Mouse (Mus musculus): ENCODE data around the gene Iqck. TPM values are rescaled to one million over a fixed set of nuclear protein-coding genes. Genes with fewer than 3 reads are reported as not detected.

The Iqck gene
- total and polyA plus RNA-seq, 3 experiments = 0.39 to 0.68 (median 0.62) TPM

DNA sequence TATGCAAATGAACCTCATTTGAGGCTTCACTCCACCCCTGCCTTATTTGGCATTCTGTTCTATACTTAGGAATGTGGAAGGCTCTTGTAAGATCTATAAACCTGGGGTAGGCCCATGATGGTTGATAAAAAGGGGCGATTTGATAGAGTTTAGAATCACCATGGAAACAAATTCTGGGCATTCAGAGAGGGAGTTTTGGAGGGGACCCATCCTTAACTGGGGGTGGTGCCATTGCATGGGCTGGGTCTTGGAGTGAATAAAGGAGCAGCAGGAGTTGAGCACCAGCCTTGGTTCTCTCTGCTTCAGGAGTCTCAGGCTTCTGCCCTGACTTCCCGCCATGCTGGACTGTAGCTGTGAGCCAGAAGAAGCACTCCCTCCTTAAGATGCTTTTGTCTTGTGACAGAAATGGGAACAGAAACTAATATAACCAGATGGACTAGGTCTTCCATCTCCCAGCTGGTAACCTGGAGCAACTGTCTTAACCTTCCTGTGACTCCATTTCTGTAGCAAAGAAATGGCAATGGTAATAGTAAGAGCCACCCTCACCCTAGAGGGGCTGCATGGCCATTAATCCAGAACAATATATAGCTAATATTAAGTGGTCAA is 93.2 kb downstream of the Iqck start:
- in situ Hi-C loops (cut with MboI; ENCODE audit: low pct_ligation_motif_present, low pct_unique_long_range_greater_than_20kb, low sequenced_read_pairs) (no loop called here), dilution Hi-C loops (cut with MboI; ENCODE audit: extremely low pct_ligation_motif_present, extremely low pct_unique_long_range_greater_than_20kb, low sequenced_read_pairs) (no loop called here)
- no peak for TF ChIP-seq MAX (IDR thresholded peaks at IDR 0.05; ENCODE audit: low read length)
- no peak for TF ChIP-seq MAZ (IDR thresholded peaks at IDR 0.05; ENCODE audit: low read depth, low read length)
- no peak for TF ChIP-seq CHD2 (IDR thresholded peaks at IDR 0.05; ENCODE audit: low read length)
- no peak for TF ChIP-seq MEF2A (IDR thresholded peaks at IDR 0.05; ENCODE audit: borderline replicate concordance, low read depth, low read length)
- no peak for TF ChIP-seq RAD21 (IDR thresholded peaks at IDR 0.05; ENCODE audit: low read depth, low read length)
- no peak for TF ChIP-seq NRF1 (IDR thresholded peaks at IDR 0.05; ENCODE audit: low read depth, low read length)
- no peak for TF ChIP-seq TBP (conservative IDR thresholded peaks at IDR 0.05; ENCODE audit: low read depth, low read length)
- no peak for TF ChIP-seq ELF1 (IDR thresholded peaks at IDR 0.05; ENCODE audit: low read depth, low read length)
- no peak for TF ChIP-seq UBTF (IDR thresholded peaks at IDR 0.05; ENCODE audit: low read depth, low read length)
- TF ChIP-seq PAX5 (IDR thresholded peaks at IDR 0.05; ENCODE audit: low read length) = no peak
- no peak for TF ChIP-seq USF1 (IDR thresholded peaks at IDR 0.05; ENCODE audit: low read depth, low read length)
- no peak for TF ChIP-seq KAT2A (IDR thresholded peaks at IDR 0.05; ENCODE audit: insufficient replicate concordance, low read length)
- Histone ChIP-seq H3K4me2 (ENCODE audit: insufficient read depth, low read depth, poor library complexity, severe bottlenecking) (no peak overlapping the region), H3K79me2 (replicated peaks; ENCODE audit: control insufficient read depth, extremely low read depth, insufficient read depth, poor library complexity, severe bottlenecking) (no peaks in the 10 kb centered on the region), H3K9me3 (replicated peaks; ENCODE audit: low read length) (no peaks in the 10 kb centered on the region), H3K27me3 (replicated peaks) (no peaks in the 10 kb centered on the region), H3K9ac (ENCODE audit: insufficient read depth, low read depth) (no peak overlapping the region), H3K4me1 (ENCODE audit: control insufficient read depth in 1 of 2, insufficient read depth in 2 of 2) (peaks cover 0 to 6% of the 10 kb centered on the region in 2 experiments; a peak in 2 of 4 replicates), H3K4me3 (replicated peaks in 1 of 3; ENCODE audit: low read depth in 2 of 3, low read length in 2 of 3, poor library complexity in 1 of 3) (no peak overlapping the region), H3K36me3 (replicated peaks in 1 of 2; ENCODE audit: control insufficient read depth in 1 of 2, insufficient read depth in 1 of 2, low read length in 1 of 2) (no peaks in the 10 kb centered on the region), H3K27ac (ENCODE audit: insufficient read depth, low read depth) (no peak overlapping the region)
- DNase-seq (ENCODE audit: extremely low read depth) = no peak

DNA sequence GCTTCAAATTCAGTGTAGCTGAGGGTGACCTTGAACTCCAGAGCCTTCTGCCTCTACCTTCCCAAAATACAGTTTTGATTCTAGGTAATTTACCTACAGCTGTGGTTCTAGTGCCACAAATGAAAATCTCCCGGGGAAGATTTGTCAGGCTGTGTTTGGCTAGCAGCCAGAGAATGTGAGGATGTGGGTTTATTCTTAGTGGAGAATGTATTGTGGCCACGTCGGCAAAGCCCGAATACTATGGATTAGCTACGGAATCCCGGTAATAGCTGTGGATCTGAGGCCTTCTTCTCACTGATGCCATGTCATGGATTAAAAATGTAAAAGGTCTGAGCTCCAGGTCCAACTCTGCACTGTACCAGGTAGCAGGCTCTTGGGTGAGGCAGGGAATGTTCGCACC is 94.2 kb downstream of the Iqck start:
- DNase-seq (ENCODE audit: extremely low read depth) = no peak
- no peaks in the 10 kb centered on the region for H3K36me3 ChIP-seq (replicated peaks in 1 of 2; ENCODE audit: control insufficient read depth in 1 of 2, insufficient read depth in 1 of 2, low read length in 1 of 2)
- no peaks in the 10 kb centered on the region for H3K9me3 ChIP-seq (replicated peaks; ENCODE audit: low read length)
- H3K4me3 ChIP-seq (replicated peaks in 1 of 3; ENCODE audit: low read depth in 2 of 3, low read length in 2 of 3, poor library complexity in 1 of 3) = no peak overlapping the region
- H3K27ac ChIP-seq (ENCODE audit: insufficient read depth, low read depth) = no peak overlapping the region
- in situ Hi-C loops (cut with MboI; ENCODE audit: low pct_ligation_motif_present, low pct_unique_long_range_greater_than_20kb, low sequenced_read_pairs) (no loop called here), dilution Hi-C loops (cut with MboI; ENCODE audit: extremely low pct_ligation_motif_present, extremely low pct_unique_long_range_greater_than_20kb, low sequenced_read_pairs) (no loop called here)
- TF ChIP-seq USF1 (IDR thresholded peaks at IDR 0.05; ENCODE audit: low read depth, low read length) (no peak), CHD1 (IDR thresholded peaks at IDR 0.05; ENCODE audit: low read depth, low read length) (no peak), UBTF (IDR thresholded peaks at IDR 0.05; ENCODE audit: low read depth, low read length) (no peak)
- H3K9ac ChIP-seq (ENCODE audit: insufficient read depth, low read depth) = no peak overlapping the region
- peaks cover 0 to 6% of the 10 kb centered on the region in 2 experiments; a peak in 2 of 4 replicates for H3K4me1 ChIP-seq (ENCODE audit: control insufficient read depth in 1 of 2, insufficient read depth in 2 of 2)
- no peaks in the 10 kb centered on the region for H3K79me2 ChIP-seq (replicated peaks; ENCODE audit: control insufficient read depth, extremely low read depth, insufficient read depth, poor library complexity, severe bottlenecking)
- no peak overlapping the region for H3K4me2 ChIP-seq (ENCODE audit: insufficient read depth, low read depth, poor library complexity, severe bottlenecking)
- no peaks in the 10 kb centered on the region for H3K27me3 ChIP-seq (replicated peaks)
